Mouse (Mus musculus) CH12.LX (cell line): ENCODE measurements at regions not wholly inside any gene's neighbourhood (a gene's known extent, or its start where the extent isn't known, plus 50 kb on each side); places are given as distances from the start of the nearest gene placed in this dataset.
A peak's percentile ranks its signal among the peaks of the same experiment; 100 is the strongest.
"Not testable (repeated sequence)": the region's sequence is repeated elsewhere in the genome, so short reads cannot be mapped to it uniquely, and the experiment has no call there.

ENCODE experiments used
- DNase-seq: peaks from one replicate; pipeline ENCODE4 v3.0.0-alpha.2; 2013; ENCODE audit errors: extremely low read depth
- H3K27ac ChIP-seq: 2 replicates; pipeline ENCODE4 v1.5.1; 2012; ENCODE audit warnings: low read depth, mild to moderate bottlenecking, control low read depth, moderate library complexity; ENCODE audit not compliant: insufficient read depth
- H3K27me3 ChIP-seq: replicated peaks from 2 replicates; pipeline ENCODE3; 2012; ENCODE audit warnings: inconsistent platforms
- H3K36me3 ChIP-seq, 2 experiments: replicated peaks in 1 of 2; 2 replicates each; pipeline versions ENCODE3 to v1.6.1; 2012; ENCODE audit warnings: inconsistent platforms in 1 of 2, low read length in 1 of 2, mild to moderate bottlenecking in 1 of 2, mixed read lengths in 1 of 2, moderate library complexity in 1 of 2; ENCODE audit not compliant: control insufficient read depth in 1 of 2, insufficient read depth in 1 of 2
- H3K4me1 ChIP-seq, 2 experiments: 2 replicates each; pipeline ENCODE4 v1.6.1; 2012; ENCODE audit warnings: inconsistent platforms in 1 of 2, moderate library complexity in 1 of 2; ENCODE audit not compliant: insufficient read depth in 2 of 2, control insufficient read depth in 1 of 2
- H3K4me2 ChIP-seq: 2 replicates; pipeline ENCODE4 v1.6.1; 2012; ENCODE audit warnings: low read depth, mild to moderate bottlenecking, control low read depth; ENCODE audit not compliant: poor library complexity, insufficient read depth, severe bottlenecking
- H3K4me3 ChIP-seq, 3 experiments: fragments of 150-350 bp in 1 of 3; sonication (generic) in 1 of 3; replicated peaks in 1 of 3; 2 replicates each; pipeline versions ENCODE3 to v1.5.1; 2011 to 2012; ENCODE audit warnings: low read depth in 2 of 3, low read length in 2 of 3, mild to moderate bottlenecking in 2 of 3, moderate library complexity in 2 of 3, control low read depth in 1 of 3, improper control_type of control experiment in 1 of 3, inconsistent platforms in 1 of 3, mixed read lengths in 1 of 3; ENCODE audit not compliant: poor library complexity in 1 of 3
- H3K79me2 ChIP-seq: replicated peaks from 2 replicates; pipeline ENCODE4 v1.6.1; 2012; ENCODE audit warnings: mild to moderate bottlenecking, moderate library complexity; ENCODE audit not compliant: control insufficient read depth, poor library complexity, insufficient read depth, severe bottlenecking; ENCODE audit errors: extremely low read depth
- H3K9ac ChIP-seq: 2 replicates; pipeline ENCODE4 v1.6.1; 2012; ENCODE audit warnings: low read depth, mild to moderate bottlenecking, control low read depth, moderate library complexity; ENCODE audit not compliant: insufficient read depth
- H3K9me3 ChIP-seq: replicated peaks from 2 replicates; pipeline ENCODE3; 2012; ENCODE audit warnings: low read length, inconsistent platforms, mixed read lengths
- ELF1 ChIP-seq: IDR thresholded peaks from 2 replicates; pipeline ENCODE4 v1.6.1; 2014; ENCODE audit warnings: low read depth, mild to moderate bottlenecking, inconsistent platforms, low read length, improper control_type of control experiment
- EP300 ChIP-seq: IDR thresholded peaks from 2 replicates; pipeline ENCODE4 v1.6.1; 2011; ENCODE audit warnings: low read length, improper control_type of control experiment
- ETS1 ChIP-seq: conservative IDR thresholded peaks from 2 replicates; pipeline ENCODE4 v1.6.1; 2012; ENCODE audit warnings: low read depth, mild to moderate bottlenecking, inconsistent platforms, low read length, improper control_type of control experiment, moderate library complexity
- HCFC1 ChIP-seq: IDR thresholded peaks from 2 replicates; pipeline ENCODE4 v1.6.1; 2012; ENCODE audit warnings: low read depth, mild to moderate bottlenecking, inconsistent platforms, low read length, improper control_type of control experiment
- IRF4 ChIP-seq: IDR thresholded peaks from 2 replicates; pipeline ENCODE4 v1.6.1; 2014; ENCODE audit warnings: low read depth, mild to moderate bottlenecking, inconsistent platforms, low read length, improper control_type of control experiment
- MAZ ChIP-seq: IDR thresholded peaks from 2 replicates; pipeline ENCODE4 v1.6.1; 2012; ENCODE audit warnings: low read depth, mild to moderate bottlenecking, inconsistent platforms, low read length, improper control_type of control experiment, moderate library complexity
- MEF2A ChIP-seq: IDR thresholded peaks from 2 replicates; pipeline ENCODE4 v1.6.1; 2014; ENCODE audit warnings: low read depth, mild to moderate bottlenecking, inconsistent platforms, low read length, improper control_type of control experiment, borderline replicate concordance
- NELFE ChIP-seq: IDR thresholded peaks from 2 replicates; pipeline ENCODE4 v1.6.1; 2011; ENCODE audit warnings: low read depth, low read length, improper control_type of control experiment
- POLR2A ChIP-seq: IDR thresholded peaks from 2 replicates; pipeline ENCODE4 v1.6.1; 2011; ENCODE audit warnings: low read depth, mild to moderate bottlenecking, improper control_type of control experiment, low read length
- USF1 ChIP-seq: IDR thresholded peaks from 2 replicates; pipeline ENCODE4 v1.6.1; 2014; ENCODE audit warnings: low read depth, mild to moderate bottlenecking, inconsistent platforms, low read length, improper control_type of control experiment
- ZKSCAN1 ChIP-seq: IDR thresholded peaks from 2 replicates; pipeline ENCODE4 v1.6.1; 2012; ENCODE audit warnings: low read depth, inconsistent platforms, low read length, improper control_type of control experiment, borderline replicate concordance
- ZMIZ1 ChIP-seq: IDR thresholded peaks from 2 replicates; pipeline ENCODE4 v1.6.1; 2012; ENCODE audit warnings: low read depth, mild to moderate bottlenecking, inconsistent platforms, low read length, improper control_type of control experiment
- ZNF384 ChIP-seq: IDR thresholded peaks from 2 replicates; pipeline ENCODE4 v1.6.1; 2012; ENCODE audit warnings: low read depth, low read length, improper control_type of control experiment, inconsistent platforms
- dilution Hi-C: fragments of 300-500 bp; cut with MboI; formaldehyde crosslinking; loops from 2 replicates; pipeline ENCODE4 v1.14.3; 2020; ENCODE audit warnings: low sequenced_read_pairs; ENCODE audit not compliant: extremely low pct_unique_long_range_greater_than_20kb, extremely low pct_ligation_motif_present
- in situ Hi-C: fragments of 300-500 bp; cut with MboI; formaldehyde crosslinking; loops from 3 replicates; pipeline ENCODE4 v1.14.3; 2019; ENCODE audit warnings: low sequenced_read_pairs, low pct_ligation_motif_present, low pct_unique_long_range_greater_than_20kb, mixed read lengths

DNA sequence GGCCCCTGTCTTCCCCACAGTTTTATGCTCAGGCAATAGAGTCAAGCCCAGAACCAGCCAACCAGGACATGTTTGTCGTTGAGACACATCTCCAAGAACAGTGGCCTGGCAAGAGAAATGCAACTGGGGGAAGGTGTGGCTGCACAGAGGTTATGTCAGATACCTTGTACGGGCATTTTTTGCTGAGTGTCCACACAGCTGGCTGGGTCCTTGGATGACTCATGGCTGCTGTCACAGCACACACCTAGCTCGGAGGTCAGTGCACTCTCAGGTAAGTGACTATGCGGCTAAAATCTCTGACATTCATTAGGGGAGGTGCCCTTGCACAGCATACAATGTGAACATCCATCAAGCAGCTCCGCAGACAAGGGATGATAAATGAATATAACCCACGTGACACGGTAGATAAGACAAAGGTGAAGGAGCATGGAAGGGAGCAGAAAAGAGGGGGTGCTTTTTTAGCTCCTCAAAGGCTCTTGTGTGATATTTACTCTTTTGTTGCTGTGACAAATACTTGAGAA, 85.4 kb downstream of the Trim42 start:
- Histone ChIP-seq H3K4me2 (no peak overlapping the region), H3K36me3 (no peaks in the 10 kb centered on the region), H3K4me1 (0 out of 4 replicates have a peak, but pooled peaks cover 0 to 4% of the 10 kb centered on the region in 2 experiments), H3K27ac (no peak overlapping the region), H3K9ac (no peak overlapping the region), H3K4me3 (no peak overlapping the region), H3K9me3 (peaks cover 5% of the 10 kb centered on the region), H3K27me3 (peaks cover 3% of the 10 kb centered on the region), H3K79me2 (no peaks in the 10 kb centered on the region)
- TF ChIP-seq POLR2A (no peak), MAZ (no peak), NELFE (no peak), EP300 (no peak), ZMIZ1 (no peak), IRF4 (no peak), USF1 (no peak), ELF1 (no peak), ZKSCAN1 (no peak)
- dilution Hi-C loops (no loop called here), in situ Hi-C loops (no loop called here)
- DNase-seq = no peak

GRCm38 (mm10) chr9:97282090-97282489, 87.7 kb downstream of the Trim42 start:
- Histone ChIP-seq H3K27ac (no peak overlapping the region), H3K4me2 (no peak overlapping the region)

DNA sequence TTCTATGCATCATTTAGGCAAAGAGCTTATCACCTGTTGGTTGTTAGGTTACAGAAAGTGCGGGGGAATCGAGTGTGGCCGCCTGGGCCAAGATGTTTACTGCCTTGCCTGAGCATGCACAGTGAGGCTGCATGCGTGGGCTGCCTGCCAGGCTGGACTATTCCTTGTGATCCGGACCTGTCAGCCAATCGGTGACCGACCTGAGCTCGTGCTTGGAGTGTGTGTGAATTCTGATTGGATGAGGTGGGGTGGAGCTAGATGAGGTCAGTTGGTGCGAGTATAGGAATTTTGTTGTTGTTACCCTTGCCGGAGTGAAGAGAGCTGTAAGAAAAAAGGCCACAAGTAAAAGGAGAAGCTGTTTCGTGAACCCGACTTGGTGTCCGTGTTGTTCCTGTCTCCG, 94.3 kb downstream of the Trim42 start:
- H3K4me1 ChIP-seq, H3K27ac ChIP-seq, dilution Hi-C loops, H3K36me3 ChIP-seq, H3K79me2 ChIP-seq, DNase-seq, H3K9ac ChIP-seq, H3K9me3 ChIP-seq, in situ Hi-C loops, H3K27me3 ChIP-seq, H3K4me2 ChIP-seq: not testable (repeated sequence)
- H3K4me3 ChIP-seq = peak overlapping the region in 1 of 3 experiments; percentile 41

More at GRCm38 (mm10) chr9:97282090-97282489, 87.7 kb downstream of the Trim42 start:
- peaks cover 3% of the 10 kb centered on the region for H3K27me3 ChIP-seq
- no peaks in the 10 kb centered on the region for H3K36me3 ChIP-seq
- peak overlapping the region in 1 of 3 experiments; percentile 41 for H3K4me3 ChIP-seq
- peaks cover 5% of the 10 kb centered on the region for H3K9me3 ChIP-seq
- peak; percentile 0 for DNase-seq
- in situ Hi-C loops = no loop called here
- TF ChIP-seq MEF2A (no peak), ELF1 (peak; percentile 30; the same call in 1 of the 2 replicates), ZNF384 (peak; percentile 95), HCFC1 (peak; percentile 62), IRF4 (0 out of 2 replicates have a peak, but pooled peaks have one; percentile 11), ETS1 (peak; percentile 37; the same call in 1 of the 2 replicates)
- dilution Hi-C loops = no loop called here
- no peak overlapping the region for H3K9ac ChIP-seq
- 0 out of 4 replicates have a peak, but pooled peaks cover 0 to 4% of the 10 kb centered on the region in 2 experiments for H3K4me1 ChIP-seq
- no peaks in the 10 kb centered on the region for H3K79me2 ChIP-seq
